Mouse (Mus musculus): ENCODE data around the gene Ccdc170. TPM values are rescaled to one million over a fixed set of nuclear protein-coding genes. Genes with fewer than 3 reads are reported as not detected.
"Not testable (repeated sequence)": the region's sequence is repeated elsewhere in the genome, so short reads cannot be mapped to it uniquely, and the experiment has no call there.

The Ccdc170 gene
- polyA plus RNA-seq, 1 experiment from 2014 or later: 0.09 TPM

DNA sequence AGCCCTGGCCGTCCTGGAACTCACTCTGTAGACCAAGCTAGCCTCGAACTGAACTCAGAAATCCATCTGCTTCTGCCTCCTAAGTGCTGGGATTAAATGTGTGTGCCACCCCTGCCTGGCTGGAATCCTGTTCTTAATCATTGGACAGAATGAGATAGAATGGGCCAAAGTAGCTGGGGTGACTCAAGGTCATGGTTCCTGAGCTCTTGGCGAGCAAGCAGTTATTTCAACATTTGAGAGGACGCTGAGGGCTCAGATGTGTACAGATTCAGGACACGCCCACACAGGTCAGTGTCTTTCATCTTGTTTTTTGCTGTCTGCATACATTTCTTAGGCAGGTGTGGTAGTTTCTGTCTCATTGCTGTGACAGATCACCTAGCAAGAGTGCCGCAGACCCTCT lies 104.4 kb downstream of the Ccdc170 start:
- Histone ChIP-seq H3K36me3 (no peaks in the 10 kb centered on the region), H3K4me3 (replicated peaks) (no peak overlapping the region), H3K9me3 (no peaks in the 10 kb centered on the region), H3K4me2 (replicated peaks) (no peak overlapping the region), H3K27ac (no peak overlapping the region), H3K4me1 (replicated peaks) (no peaks in the 10 kb centered on the region), H3K27me3 (replicated peaks) (no peaks in the 10 kb centered on the region), H3K9ac (no peak overlapping the region)
- 84% methylated on average over 6 of the region's 6 CpGs for WGBS
- no peak for ATAC-seq

DNA sequence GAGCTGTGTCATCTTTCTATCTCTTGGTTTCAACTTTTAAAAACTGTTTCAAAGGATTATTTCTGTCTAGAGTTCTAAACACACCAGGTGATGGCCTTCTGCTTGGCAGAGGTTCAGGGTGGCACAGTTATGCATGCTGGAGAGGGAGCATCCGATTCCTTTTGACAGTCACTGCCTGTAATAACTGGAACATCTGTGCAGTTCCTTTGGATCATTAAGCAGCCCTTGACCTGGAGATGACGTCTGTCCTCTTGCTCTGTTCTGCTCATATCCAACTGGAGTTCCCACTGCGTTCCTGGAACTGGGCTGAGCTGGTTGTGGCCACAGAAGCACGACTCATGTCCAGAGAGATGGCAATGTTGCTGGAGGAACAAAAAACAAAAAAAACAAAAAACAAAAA lies 107.3 kb downstream of the Ccdc170 start:
- Histone ChIP-seq H3K4me3 (replicated peaks) (no peak overlapping the region), H3K9me3 (no peaks in the 10 kb centered on the region), H3K9ac (no peak overlapping the region), H3K36me3 (no peaks in the 10 kb centered on the region), H3K4me1 (replicated peaks) (no peaks in the 10 kb centered on the region), H3K27me3 (replicated peaks) (no peaks in the 10 kb centered on the region), H3K4me2 (replicated peaks) (no peak overlapping the region), H3K27ac (no peak overlapping the region)
- no peak for ATAC-seq
- 73% methylated on average over 4 of the region's 4 CpGs for WGBS

DNA sequence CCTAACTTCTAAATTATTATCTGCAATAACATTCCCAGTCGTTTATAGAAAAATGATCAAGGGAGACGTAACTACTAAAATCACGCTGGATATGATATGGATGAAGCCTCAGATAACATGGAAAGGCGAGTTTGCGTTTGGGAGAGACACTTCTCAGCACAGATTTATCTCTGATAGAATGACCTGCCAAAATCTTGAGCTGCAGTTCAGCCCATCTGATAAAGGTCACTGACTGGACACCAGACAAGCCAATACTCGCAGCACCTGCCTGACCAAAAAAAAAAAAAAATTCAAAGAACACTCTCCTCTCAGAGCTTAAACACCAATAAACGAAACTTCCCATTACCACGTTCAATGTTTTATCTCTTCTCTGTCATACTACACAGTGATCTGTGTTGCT lies 108.7 kb downstream of the Ccdc170 start:
- Histone ChIP-seq H3K4me3 (replicated peaks) (no peak overlapping the region), H3K4me2 (replicated peaks) (no peak overlapping the region), H3K9ac (no peak overlapping the region), H3K27ac (no peak overlapping the region), H3K36me3 (no peaks in the 10 kb centered on the region), H3K4me1 (replicated peaks) (no peaks in the 10 kb centered on the region), H3K27me3 (replicated peaks) (no peaks in the 10 kb centered on the region), H3K9me3 (no peaks in the 10 kb centered on the region)
- 71% methylated on average over 8 of the region's 8 CpGs for WGBS
- no peak for ATAC-seq

DNA sequence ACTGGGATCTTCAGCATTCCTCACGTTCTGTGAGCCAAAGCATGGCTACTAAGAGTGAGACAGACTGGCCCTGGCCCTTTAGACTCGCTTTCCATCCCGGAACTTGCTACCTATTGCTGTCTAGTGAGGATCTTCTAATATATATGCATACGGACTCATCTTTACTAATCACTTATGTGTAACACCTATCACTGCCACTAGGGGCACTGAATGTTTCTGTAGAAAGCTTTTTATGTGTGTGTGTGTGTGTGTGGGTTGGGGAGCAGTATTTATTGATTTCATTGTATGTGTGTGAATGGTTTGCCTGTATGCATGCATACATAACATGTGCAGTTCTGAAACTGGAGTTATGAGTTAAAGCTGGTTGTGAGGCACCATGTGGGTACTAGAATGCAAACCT lies 111.5 kb downstream of the Ccdc170 start:
- no peak for ATAC-seq
- Histone ChIP-seq H3K4me1 (replicated peaks) (no peaks in the 10 kb centered on the region), H3K4me2 (replicated peaks) (no peak overlapping the region), H3K27me3 (replicated peaks) (no peaks in the 10 kb centered on the region), H3K9ac (no peak overlapping the region), H3K4me3 (replicated peaks) (no peak overlapping the region), H3K27ac (no peak overlapping the region), H3K9me3 (no peaks in the 10 kb centered on the region), H3K36me3 (no peaks in the 10 kb centered on the region)
- WGBS: 76% methylated on average over 4 of the region's 4 CpGs

DNA sequence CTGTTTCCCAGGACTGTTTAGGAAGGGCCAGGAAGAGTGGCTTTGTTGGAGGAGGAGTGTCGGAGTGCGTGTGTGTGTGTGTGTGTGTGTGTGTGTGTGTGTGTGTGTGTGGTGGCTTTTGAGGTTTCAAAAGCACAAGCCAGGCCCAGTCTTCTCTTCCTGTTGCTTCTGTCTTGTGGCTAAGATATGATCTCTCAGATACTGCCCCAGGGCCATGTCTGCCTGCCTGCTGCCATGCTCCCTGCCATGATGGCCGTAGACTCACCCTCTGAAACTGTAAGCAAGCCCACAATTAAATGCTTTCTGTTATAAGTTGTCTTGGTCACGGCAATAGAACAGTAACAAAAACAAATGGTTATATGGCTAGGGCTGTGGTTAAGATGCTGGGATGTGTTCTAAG lies 114.9 kb downstream of the Ccdc170 start:
- Histone ChIP-seq H3K4me1 (replicated peaks) (no peaks in the 10 kb centered on the region), H3K9me3 (no peaks in the 10 kb centered on the region), H3K27ac (no peak overlapping the region), H3K36me3 (no peaks in the 10 kb centered on the region), H3K4me3 (replicated peaks) (no peak overlapping the region), H3K4me2 (replicated peaks) (no peak overlapping the region), H3K9ac (no peak overlapping the region), H3K27me3 (replicated peaks) (no peaks in the 10 kb centered on the region)
- 87% methylated on average over 4 of the region's 4 CpGs for WGBS
- no peak for ATAC-seq

DNA sequence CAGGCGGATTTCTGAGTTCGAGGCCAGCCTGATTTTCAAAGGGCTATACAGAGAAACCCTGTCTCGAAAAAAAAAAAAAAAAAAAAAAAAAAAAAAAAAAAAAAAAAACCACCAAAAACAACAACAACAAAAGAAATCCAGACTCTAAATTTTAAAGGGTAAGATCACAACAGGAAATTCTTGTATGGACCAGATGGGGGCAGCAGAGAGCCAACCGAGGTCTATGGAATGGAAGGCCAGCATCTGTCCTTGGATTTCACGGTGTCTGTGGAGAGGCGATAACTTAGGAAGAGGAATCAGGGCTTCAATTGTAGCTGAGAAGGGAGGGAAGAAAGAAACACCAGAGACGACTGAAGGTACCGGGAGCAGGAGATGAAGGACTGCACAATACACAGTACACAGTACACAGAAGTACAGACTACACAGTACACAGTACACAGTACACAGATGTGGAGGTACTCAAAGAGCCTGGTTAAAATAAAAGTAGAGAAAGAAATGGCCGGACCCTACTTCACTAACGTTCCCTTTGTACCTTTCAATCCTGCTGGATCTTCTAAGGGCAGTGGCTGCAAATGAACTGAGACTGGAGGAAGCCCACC lies 116.0 kb downstream of the Ccdc170 start:
- no peak overlapping the region for H3K27ac ChIP-seq
- no peak overlapping the region for H3K9ac ChIP-seq
- no peak overlapping the region for H3K4me3 ChIP-seq (replicated peaks)
- no peak for ATAC-seq
- no peaks in the 10 kb centered on the region for H3K4me1 ChIP-seq (replicated peaks)
- H3K36me3 ChIP-seq: no peaks in the 10 kb centered on the region
- no peaks in the 10 kb centered on the region for H3K9me3 ChIP-seq
- no peak overlapping the region for H3K4me2 ChIP-seq (replicated peaks)
- H3K27me3 ChIP-seq (replicated peaks): no peaks in the 10 kb centered on the region
- 65% methylated on average over 10 of the region's 10 CpGs for WGBS

DNA sequence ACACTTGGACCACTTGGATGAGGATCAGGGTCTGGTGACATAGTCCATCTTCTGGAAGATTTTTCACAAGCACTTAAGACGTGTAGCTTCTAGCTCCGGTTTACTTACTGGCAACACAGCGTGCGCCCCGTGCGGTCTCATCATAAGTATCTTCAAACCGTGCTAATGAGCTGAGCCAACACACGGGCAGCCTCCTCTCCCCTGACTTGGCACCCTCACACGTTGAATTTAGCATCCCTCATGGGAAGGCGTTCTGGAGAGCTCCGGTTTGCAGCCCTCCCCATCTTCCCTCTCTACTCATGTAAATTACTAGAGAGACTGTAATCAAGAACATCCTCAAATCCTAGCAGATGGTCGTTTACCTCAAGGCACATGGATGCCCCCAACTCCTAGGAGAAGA lies 116.6 kb downstream of the Ccdc170 start:
- no peak overlapping the region for H3K4me2 ChIP-seq (replicated peaks)
- H3K4me3 ChIP-seq (replicated peaks): no peak overlapping the region
- no peak for ATAC-seq
- H3K4me1 ChIP-seq (replicated peaks): no peaks in the 10 kb centered on the region
- no peak overlapping the region for H3K9ac ChIP-seq
- no peak overlapping the region for H3K27ac ChIP-seq
- H3K9me3 ChIP-seq: no peaks in the 10 kb centered on the region
- no peaks in the 10 kb centered on the region for H3K27me3 ChIP-seq (replicated peaks)
- WGBS: 79% methylated on average over 12 of the region's 12 CpGs
- H3K36me3 ChIP-seq: no peaks in the 10 kb centered on the region

DNA sequence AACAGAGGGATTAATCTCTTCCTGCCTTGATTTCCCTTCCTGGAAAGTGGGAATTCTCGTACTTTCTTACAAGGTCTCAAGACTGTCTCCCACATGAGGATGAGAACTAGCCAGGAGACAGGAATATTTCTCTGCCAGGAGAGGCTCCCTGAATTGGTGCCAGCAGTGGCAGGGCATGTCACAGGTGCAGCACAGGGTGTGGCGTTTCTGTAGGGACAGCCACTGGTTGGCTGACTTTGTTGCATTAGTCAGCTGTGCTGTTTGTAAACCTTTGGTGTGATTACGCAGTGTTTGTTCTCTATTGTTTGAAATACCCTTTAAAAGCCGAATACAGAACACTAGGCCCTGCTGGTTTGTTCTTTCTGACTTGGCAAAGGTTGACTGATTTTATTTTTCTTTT lies 117.3 kb downstream of the Ccdc170 start:
- 74% methylated on average over 4 of the region's 4 CpGs for WGBS
- no peak overlapping the region for H3K9ac ChIP-seq
- H3K27me3 ChIP-seq (replicated peaks): no peaks in the 10 kb centered on the region
- ATAC-seq: no peak
- H3K9me3 ChIP-seq: no peaks in the 10 kb centered on the region
- no peak overlapping the region for H3K27ac ChIP-seq
- H3K4me2 ChIP-seq (replicated peaks): no peak overlapping the region
- no peak overlapping the region for H3K4me3 ChIP-seq (replicated peaks)
- H3K4me1 ChIP-seq (replicated peaks): no peaks in the 10 kb centered on the region
- H3K36me3 ChIP-seq: no peaks in the 10 kb centered on the region

DNA sequence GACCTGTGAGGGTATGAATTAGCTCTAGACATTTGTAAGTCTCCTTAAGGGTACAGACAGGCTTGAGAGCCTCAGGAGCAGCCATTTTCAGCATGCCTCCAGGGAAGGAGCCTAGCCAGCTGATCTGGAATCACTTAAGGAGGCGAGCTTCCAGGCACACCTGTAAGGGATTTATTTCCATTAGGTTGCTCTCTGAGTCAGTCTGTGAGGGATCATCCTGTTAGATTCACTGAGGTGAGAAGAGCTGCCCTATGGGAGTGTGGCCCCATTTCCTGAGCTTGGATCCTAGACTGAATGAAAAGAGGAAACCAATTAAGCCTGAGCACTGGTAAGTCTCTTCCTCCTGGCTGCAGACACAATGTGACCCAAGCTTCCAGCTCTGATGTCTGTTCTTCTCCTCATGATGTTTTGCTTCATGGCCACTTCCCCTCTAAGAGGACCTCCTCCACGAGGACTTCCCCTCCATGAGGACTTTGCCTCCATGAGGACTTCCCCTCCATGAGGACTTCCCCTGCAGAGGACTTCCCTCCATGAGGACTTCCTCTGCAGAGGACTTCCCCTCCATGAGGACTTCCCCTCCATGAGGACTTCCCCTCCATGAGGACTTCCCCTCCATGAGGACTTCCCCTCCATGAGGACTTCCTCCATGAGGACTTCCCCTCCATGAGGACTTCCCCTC lies 118.6 kb downstream of the Ccdc170 start:
- no peak overlapping the region for H3K4me3 ChIP-seq (replicated peaks)
- no peaks in the 10 kb centered on the region for H3K27me3 ChIP-seq (replicated peaks)
- no peak overlapping the region for H3K4me2 ChIP-seq (replicated peaks)
- WGBS: 68% methylated on average over 2 of the region's 2 CpGs
- H3K9me3 ChIP-seq: no peaks in the 10 kb centered on the region
- no peak overlapping the region for H3K27ac ChIP-seq
- H3K36me3 ChIP-seq: no peaks in the 10 kb centered on the region
- ATAC-seq: no peak
- no peaks in the 10 kb centered on the region for H3K4me1 ChIP-seq (replicated peaks)
- H3K9ac ChIP-seq: no peak overlapping the region

DNA sequence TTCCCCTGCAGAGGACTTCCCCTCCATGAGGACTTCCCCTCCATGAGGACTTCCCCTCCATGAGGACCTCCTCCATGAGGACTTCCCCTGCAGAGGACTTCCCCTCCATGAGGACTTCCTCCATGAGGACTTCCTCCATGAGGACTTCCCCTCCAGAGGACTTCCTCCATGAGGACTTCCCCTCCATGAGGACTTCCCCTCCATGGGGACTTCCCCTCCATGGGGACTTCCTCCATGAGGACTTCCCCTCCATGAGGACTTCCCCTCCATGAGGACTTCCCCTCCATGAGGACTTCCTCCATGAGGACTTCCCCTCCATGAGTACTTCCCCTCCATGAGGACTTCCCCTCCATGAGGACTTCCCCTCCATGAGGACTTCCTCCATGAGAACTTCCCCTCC lies 119.3 kb downstream of the Ccdc170 start:
- not testable (repeated sequence) for H3K27ac ChIP-seq; H3K36me3 ChIP-seq; H3K9ac ChIP-seq; H3K9me3 ChIP-seq; H3K4me2 ChIP-seq (replicated peaks); H3K4me3 ChIP-seq (replicated peaks); ATAC-seq; H3K27me3 ChIP-seq (replicated peaks); H3K4me1 ChIP-seq (replicated peaks)

DNA sequence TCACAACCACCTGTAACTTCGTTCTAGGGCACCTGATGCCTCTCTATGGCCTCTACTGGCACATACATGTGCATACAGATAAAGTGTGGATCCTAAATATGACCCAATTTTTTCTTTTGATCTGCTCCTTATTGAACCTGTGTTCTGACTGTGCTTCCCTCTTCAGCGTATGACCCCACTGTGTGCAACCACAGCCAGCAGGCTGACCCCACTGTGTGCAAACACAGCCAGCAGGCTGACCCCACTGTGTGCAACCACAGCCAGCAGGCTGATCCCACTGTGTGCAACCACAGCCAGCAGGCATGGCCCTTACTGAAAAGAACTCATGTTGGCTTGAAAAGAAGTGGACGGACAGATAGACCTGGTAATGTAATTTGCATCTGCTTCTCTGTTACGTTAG lies 120.2 kb downstream of the Ccdc170 start:
- 80% methylated on average over 4 of the region's 4 CpGs for WGBS
- Histone ChIP-seq H3K4me3 (replicated peaks) (no peak overlapping the region), H3K27ac (no peak overlapping the region), H3K36me3 (no peaks in the 10 kb centered on the region), H3K4me2 (replicated peaks) (no peak overlapping the region), H3K27me3 (replicated peaks) (no peaks in the 10 kb centered on the region), H3K9ac (no peak overlapping the region), H3K4me1 (replicated peaks) (no peaks in the 10 kb centered on the region), H3K9me3 (no peaks in the 10 kb centered on the region)
- ATAC-seq: no peak

DNA sequence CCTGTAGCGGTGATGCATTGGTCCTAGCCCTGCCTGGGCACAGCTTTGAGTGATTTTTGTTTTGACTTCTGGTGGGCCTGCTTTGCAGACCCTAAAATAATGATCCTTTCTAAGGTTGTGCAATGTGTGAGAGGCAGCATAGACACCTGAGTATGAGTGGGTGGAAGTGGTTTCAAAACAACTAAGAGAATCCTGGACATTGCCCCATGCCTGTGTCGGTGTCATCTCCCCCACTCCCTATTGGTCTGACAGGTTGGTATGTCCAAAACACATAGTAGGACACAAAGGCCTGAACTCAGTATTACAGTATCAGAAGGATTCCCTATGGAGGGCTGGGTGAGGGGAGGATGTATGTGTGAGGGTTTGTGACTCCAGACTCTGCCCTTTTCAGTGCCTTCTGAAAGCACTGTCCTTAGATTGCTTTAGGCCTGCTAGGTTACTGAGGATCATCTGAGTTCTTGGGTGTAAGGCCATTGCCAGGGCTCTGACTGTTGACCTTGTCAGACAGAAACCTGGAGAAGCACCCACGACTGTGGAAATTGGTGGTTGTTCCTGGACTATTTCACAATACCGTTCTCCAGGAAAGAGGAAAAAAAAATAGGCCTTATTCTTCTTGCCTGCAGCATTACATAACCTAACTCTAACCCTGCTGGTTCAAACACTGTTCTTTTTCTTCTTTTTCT lies 122.4 kb downstream of the Ccdc170 start:
- Histone ChIP-seq H3K9ac (no peak overlapping the region), H3K4me3 (replicated peaks) (no peak overlapping the region), H3K9me3 (no peaks in the 10 kb centered on the region), H3K27me3 (replicated peaks) (no peaks in the 10 kb centered on the region), H3K36me3 (no peaks in the 10 kb centered on the region), H3K4me2 (replicated peaks) (no peak overlapping the region), H3K27ac (no peak overlapping the region), H3K4me1 (replicated peaks) (no peaks in the 10 kb centered on the region)
- ATAC-seq: no peak
- WGBS: 70% methylated on average over 4 of the region's 4 CpGs

DNA sequence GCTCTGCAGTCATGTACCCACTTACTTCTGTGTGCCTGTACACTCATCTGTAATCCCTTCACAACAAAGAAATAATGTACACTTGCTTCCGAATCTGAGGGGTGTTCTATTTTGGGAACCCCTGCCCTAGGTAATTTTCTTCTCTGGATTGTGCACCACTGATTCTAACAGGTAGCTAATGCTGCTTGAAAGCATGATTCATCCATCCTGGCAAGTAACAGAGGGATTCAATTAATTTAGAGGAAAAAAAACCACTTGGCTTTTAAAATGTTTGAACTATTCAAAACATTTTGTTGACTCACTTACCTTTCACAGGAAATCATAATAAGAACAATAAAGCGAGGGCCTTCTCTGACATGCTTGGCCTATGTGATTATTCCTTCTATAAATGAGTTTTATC lies 127.9 kb downstream of the Ccdc170 start:
- no peak overlapping the region for H3K27ac ChIP-seq
- WGBS: 87% methylated on average over 2 of the region's 2 CpGs
- no peak overlapping the region for H3K9ac ChIP-seq
- H3K4me1 ChIP-seq (replicated peaks): no peaks in the 10 kb centered on the region
- ATAC-seq: no peak
- no peaks in the 10 kb centered on the region for H3K36me3 ChIP-seq
- H3K9me3 ChIP-seq: no peaks in the 10 kb centered on the region
- no peak overlapping the region for H3K4me2 ChIP-seq (replicated peaks)
- H3K4me3 ChIP-seq (replicated peaks): no peak overlapping the region
- no peaks in the 10 kb centered on the region for H3K27me3 ChIP-seq (replicated peaks)
